Mouse (Mus musculus) adrenal gland, postnatal 10 days (tissue): Measurements from ENCODE around the gene Rsad1. TPM values are rescaled to one million over a fixed set of nuclear protein-coding genes. Genes with fewer than 3 reads are reported as not detected.

Experiments used
- DNase-seq: peaks from one replicate; pipeline ENCODE4 v3.0.0; 2021; ENCODE audit warnings: mixed read lengths
- total RNA-seq, 2 experiments: library from RNA; stranded (reverse); gene quantifications; 2 replicates each; pipeline ENCODE4 v1.2.3; 2021

Rsad1 gene
- total RNA-seq, 2 experiments from 2014 or later, result 8.3 to 10.1 TPM

GRCm38 (mm10) chr11:94491749-94492099 lies 57.3 kb downstream of the Rsad1 start:
- no peak for DNase-seq

GRCm38 (mm10) chr11:94491035-94491748 lies 57.9 kb downstream of the Rsad1 start:
- DNase-seq, result peak; percentile 67

Other genes starting within 250 kb of the Rsad1 start
- gene Luc7l3, start 227.3 kb downstream of the Rsad1 start, total RNA-seq, result 10 to 100 TPM; 48.8 to 77.4 TPM
- 100 to 1,000 TPM; 110 to 130 TPM for gene Ankrd40, start 221.3 kb downstream of the Rsad1 start, total RNA-seq
- gene Abcc3, start 156.3 kb downstream of the Rsad1 start, total RNA-seq, result 1 to 10 TPM; 6.4 to 8.3 TPM
- gene Cacna1g, start 75.1 kb downstream of the Rsad1 start, total RNA-seq, result 1 to 10 TPM; 2.1 to 2.8 TPM
- not detected for gene Spata20, start 63.1 kb downstream of the Rsad1 start, total RNA-seq
- gene Epn3, start 49.3 kb downstream of the Rsad1 start, total RNA-seq, result 10 to 100 TPM in 1 of 2 experiments, 1 to 10 TPM in 1; 7.0 to 10.2 TPM
- 1 to 10 TPM; 3.3 to 4.8 TPM for gene Mycbpap, start 27.5 kb downstream of the Rsad1 start, total RNA-seq
- 1 to 10 TPM in 1 of 2 experiments, under 1 TPM in 1; 0.39 to 2.9 TPM for gene Chad, start 15.8 kb upstream of the Rsad1 start, total RNA-seq
- 10 to 100 TPM; 55.9 to 57.7 TPM for gene Acsf2, start 52.6 kb upstream of the Rsad1 start, total RNA-seq
- gene Lrrc59, start 80.5 kb upstream of the Rsad1 start, total RNA-seq, result 100 to 1,000 TPM; 101 to 119 TPM
- 10 to 100 TPM; 92.1 to 96.4 TPM for gene Mrpl27, start 104.5 kb upstream of the Rsad1 start, total RNA-seq
- 1 to 10 TPM; 2.0 to 3.6 TPM for gene Eme1, start 104.7 kb upstream of the Rsad1 start, total RNA-seq
- gene Xylt2, start 128.3 kb upstream of the Rsad1 start, total RNA-seq, result 10 to 100 TPM; 19.8 to 26.5 TPM
- gene Gm11541, start 155.2 kb upstream of the Rsad1 start, total RNA-seq, result not detected
- under 1 TPM; 0.36 to 0.48 TPM for gene Cdc34b, start 192.5 kb upstream of the Rsad1 start, total RNA-seq
- gene Tmem92, start 233.4 kb upstream of the Rsad1 start, total RNA-seq, result not detected